Mouse (Mus musculus) liver, embryonic 11.5 days (tissue): ENCODE results near the gene Mvb12a. TPM values are rescaled to one million over a fixed set of nuclear protein-coding genes. Genes with fewer than 3 reads are reported as not detected.

ENCODE experiments used
- ATAC-seq: fragments of 200-750 bp; cut with Nextera tagmentation; replicated peaks from 2 replicates; pipeline ENCODE4 v1.8.0; 2017; ENCODE audit warnings: moderate number of reproducible peaks, mild to moderate bottlenecking, moderate TSS enrichment, moderate library complexity; ENCODE audit not compliant: low FRiP score
- DNase-seq: peaks from one replicate; pipeline ENCODE4 v3.0.0-alpha.2; 2017; ENCODE audit warnings: low spot score
- H3K27ac ChIP-seq: fragments of 300-500 bp; sonication (generic); 2 replicates; pipeline ENCODE4 v1.5.1; 2014; ENCODE audit warnings: mild to moderate bottlenecking, low read depth, low read length, control low read depth
- H3K27me3 ChIP-seq: fragments of 300-500 bp; sonication (generic); replicated peaks from 2 replicates; pipeline ENCODE4 v1.6.1; 2014; ENCODE audit warnings: low read length, mixed read lengths; ENCODE audit not compliant: control insufficient read depth, insufficient read depth
- H3K36me3 ChIP-seq: fragments of 300-500 bp; sonication (generic); 2 replicates; pipeline ENCODE4 v1.6.1; 2014; ENCODE audit warnings: mild to moderate bottlenecking, low read length, moderate library complexity, mixed read lengths; ENCODE audit not compliant: control insufficient read depth, insufficient read depth
- H3K4me1 ChIP-seq: fragments of 300-500 bp; sonication (generic); replicated peaks from 2 replicates; pipeline ENCODE4 v1.6.1; 2014; ENCODE audit warnings: low read length, mixed read lengths; ENCODE audit not compliant: control insufficient read depth, insufficient read depth
- H3K4me2 ChIP-seq: fragments of 300-500 bp; sonication (generic); 2 replicates; pipeline ENCODE4 v1.6.1; 2014; ENCODE audit warnings: mild to moderate bottlenecking, control low read depth, moderate library complexity
- H3K4me3 ChIP-seq: fragments of 300-500 bp; sonication (generic); 2 replicates; pipeline ENCODE4 v1.5.1; 2014; ENCODE audit warnings: low read depth, low read length, control low read depth
- H3K9ac ChIP-seq: fragments of 300-500 bp; sonication (generic); 2 replicates; pipeline ENCODE4 v1.6.1; 2014; ENCODE audit warnings: low read depth, low read length, control low read depth
- H3K9me3 ChIP-seq: fragments of 300-500 bp; sonication (generic); 2 replicates; pipeline ENCODE4 v1.6.1; 2016; ENCODE audit warnings: low read length, inconsistent platforms, mixed read lengths; ENCODE audit not compliant: control insufficient read depth
- WGBS: fragments of 180-500 bp; shearing (Covaris S2); extraction: QIAGEN DNeasy Blood & Tissue Kit; methylation state at CpG from one replicate; pipeline ENCODE4 v1.1.7; 2014; 5-methylcytosine and 5-hydroxymethylcytosine counted together
- polyA plus RNA-seq: library from polyadenylated mRNA; unstranded; fragments of >200 nt; fragmentation: Nextera tagmentation; extraction: Ambion mirVana; gene quantifications from 2 replicates; pipeline ENCODE4 v1.2.1, GENCODE M21; 2014

Mvb12a gene
- polyA plus RNA-seq, 1 experiment from 2014 or later: 71.0 TPM

DNA sequence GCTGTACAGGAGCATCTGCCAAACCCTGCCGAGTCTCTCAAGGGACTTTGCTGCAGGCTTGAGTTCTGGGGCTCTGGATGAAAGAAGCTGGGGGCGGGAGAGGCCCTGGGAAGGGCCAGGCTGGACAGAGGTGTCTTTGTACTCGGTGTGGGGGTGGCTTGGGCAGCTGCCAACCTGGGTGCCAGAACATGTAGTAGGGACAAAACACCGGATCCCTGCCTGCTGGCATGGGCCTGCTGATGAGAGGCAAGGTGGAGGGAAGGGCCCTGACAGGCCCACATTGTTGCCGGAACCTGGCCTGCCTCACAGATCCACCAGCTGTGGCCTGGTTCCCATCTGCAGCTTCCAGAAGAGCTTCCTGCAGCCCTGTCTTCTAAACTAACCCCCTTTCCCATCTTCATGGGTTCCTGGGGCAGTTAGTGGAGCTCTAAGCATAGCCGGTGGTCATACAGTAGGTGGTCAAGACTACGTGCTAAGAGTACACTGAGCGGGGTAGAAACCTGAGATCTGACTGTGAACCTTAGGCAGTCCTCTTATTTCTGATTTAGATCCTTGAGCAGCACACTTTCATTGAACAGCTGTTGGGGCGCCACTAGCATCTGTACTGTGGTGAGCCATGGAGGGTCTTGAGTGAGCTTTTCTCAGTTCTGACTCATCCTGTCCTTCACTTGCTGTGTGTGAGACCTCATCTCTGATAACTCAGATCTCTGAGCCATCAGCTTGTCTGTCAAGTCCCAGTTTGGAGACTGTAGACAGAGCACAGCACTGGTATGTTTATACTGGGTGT, 30.3 kb downstream of the Mvb12a start:
- Histone ChIP-seq H3K27ac (no peak overlapping the region), H3K9ac (no peak overlapping the region), H3K9me3 (no peaks in the 10 kb centered on the region), H3K4me2 (no peak overlapping the region), H3K36me3 (no peaks in the 10 kb centered on the region), H3K27me3 (peaks cover 7% of the 10 kb centered on the region), H3K4me3 (no peak overlapping the region), H3K4me1 (peaks cover 8% of the 10 kb centered on the region)
- 81% methylated on average over 9 of the region's 9 CpGs for WGBS
- ATAC-seq: no peak
- no peak for DNase-seq

DNA sequence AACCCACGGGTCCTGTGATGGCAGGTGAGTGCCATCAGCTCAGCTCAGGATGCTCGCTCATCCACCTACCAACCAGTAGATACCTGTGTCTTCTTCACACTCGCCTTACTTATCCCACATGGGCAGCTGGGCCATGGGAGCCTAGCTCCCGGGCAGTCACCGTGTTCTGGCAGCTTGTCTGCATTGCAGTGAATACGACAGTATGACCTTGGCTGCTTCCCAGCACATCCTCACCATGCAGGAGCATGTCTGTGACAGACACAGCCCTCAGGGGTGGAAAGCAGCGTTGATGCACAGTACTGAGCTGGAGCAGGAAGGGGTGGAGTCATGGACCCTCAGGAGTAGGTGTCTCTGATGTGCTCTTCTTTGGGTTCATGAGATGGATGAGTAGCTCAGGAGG, 31.7 kb downstream of the Mvb12a start:
- WGBS: 64% methylated on average over 7 of the region's 7 CpGs
- H3K4me1 ChIP-seq: peaks cover 8% of the 10 kb centered on the region
- no peaks in the 10 kb centered on the region for H3K27me3 ChIP-seq
- no peak overlapping the region for H3K9ac ChIP-seq
- H3K4me2 ChIP-seq: no peak overlapping the region
- no peak for ATAC-seq
- DNase-seq: no peak
- H3K4me3 ChIP-seq: no peak overlapping the region
- no peaks in the 10 kb centered on the region for H3K36me3 ChIP-seq
- no peak overlapping the region for H3K27ac ChIP-seq
- no peaks in the 10 kb centered on the region for H3K9me3 ChIP-seq

DNA sequence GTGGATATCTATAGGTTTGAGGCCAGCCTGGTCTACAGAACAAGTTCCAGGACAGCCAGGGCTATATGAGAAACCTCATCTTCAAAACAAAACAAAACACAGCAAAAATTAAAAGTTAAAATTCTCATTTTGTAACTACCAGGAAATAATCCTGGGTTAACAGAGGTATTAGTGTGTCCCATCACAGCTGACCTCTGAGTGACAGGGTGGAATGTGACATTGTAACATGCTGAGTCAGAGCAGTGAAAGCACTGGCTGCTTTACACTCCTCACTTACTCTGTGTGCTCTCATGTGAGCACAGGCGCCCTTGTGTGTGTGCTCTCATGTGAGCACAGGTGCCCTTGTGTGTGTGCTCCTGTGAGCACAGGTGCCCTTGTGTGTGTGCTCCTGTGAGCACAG, 32.3 kb downstream of the Mvb12a start:
- no peak overlapping the region for H3K27ac ChIP-seq
- 72% methylated on average over 1 of the region's 1 CpGs for WGBS
- ATAC-seq (no peak), DNase-seq (no peak)
- peaks cover 8% of the 10 kb centered on the region for H3K4me1 ChIP-seq
- no peaks in the 10 kb centered on the region for H3K36me3 ChIP-seq
- no peak overlapping the region for H3K4me3 ChIP-seq
- no peak overlapping the region for H3K9ac ChIP-seq
- no peaks in the 10 kb centered on the region for H3K27me3 ChIP-seq
- H3K4me2 ChIP-seq: no peak overlapping the region
- H3K9me3 ChIP-seq: no peaks in the 10 kb centered on the region

DNA sequence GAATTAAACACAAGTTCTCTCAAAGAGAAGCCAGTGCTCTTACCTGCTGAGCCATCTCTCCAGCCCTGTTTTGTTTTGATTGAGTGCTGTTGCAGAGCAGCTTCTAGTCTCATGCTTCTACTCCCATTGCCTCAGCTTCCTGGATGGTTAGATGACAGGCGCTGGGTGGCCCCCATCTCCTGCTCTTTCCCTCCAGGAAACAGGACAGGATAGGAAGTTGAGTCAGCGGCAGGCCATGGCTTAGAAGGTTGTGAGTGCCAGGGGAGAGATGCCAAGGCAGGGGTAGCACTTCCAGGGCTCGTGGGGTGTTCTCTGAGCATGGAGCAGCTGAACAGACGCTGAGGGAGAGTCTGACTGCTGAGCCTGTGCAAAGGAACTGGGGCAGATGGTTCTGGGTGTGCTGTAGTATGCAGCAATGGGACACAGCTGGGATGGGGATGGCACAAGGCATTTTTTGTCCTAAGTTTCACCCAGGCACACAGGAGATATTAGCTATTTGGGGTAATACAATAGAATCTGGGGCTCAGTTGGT, 35.2 kb downstream of the Mvb12a start:
- 57% methylated on average over 4 of the region's 4 CpGs for WGBS
- ATAC-seq: no peak

DNA sequence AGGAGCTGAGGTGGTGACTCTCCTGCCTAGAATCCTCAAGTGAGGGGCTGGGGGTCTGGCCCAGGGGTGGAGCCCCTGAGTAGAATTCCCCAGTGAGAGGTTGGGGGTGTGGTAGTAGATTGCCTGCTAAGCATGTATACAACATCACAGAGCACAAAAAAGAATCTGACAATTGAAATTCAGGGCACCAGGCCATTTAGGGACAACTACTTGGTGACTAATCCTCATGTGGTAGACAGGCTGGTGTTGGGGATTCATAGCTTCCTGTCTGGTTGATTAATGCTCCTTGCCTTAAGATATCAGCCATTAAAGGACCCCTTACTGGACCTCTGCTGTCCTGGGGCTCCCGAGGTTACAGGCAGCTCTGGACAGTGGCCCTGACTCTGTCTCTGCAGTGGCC, 36.3 kb downstream of the Mvb12a start:
- no peak for DNase-seq
- Histone ChIP-seq H3K27ac (no peak overlapping the region), H3K4me1 (no peaks in the 10 kb centered on the region), H3K27me3 (no peaks in the 10 kb centered on the region), H3K4me3 (no peak overlapping the region), H3K9ac (no peak overlapping the region), H3K4me2 (no peak overlapping the region), H3K36me3 (no peaks in the 10 kb centered on the region), H3K9me3 (no peaks in the 10 kb centered on the region)
- 54% methylated on average over 1 of the region's 1 CpGs for WGBS
- no peak for ATAC-seq

More for the DNA sequence above, 35.2 kb downstream of the Mvb12a start:
- H3K27ac ChIP-seq: no peak overlapping the region
- no peak overlapping the region for H3K9ac ChIP-seq
- no peaks in the 10 kb centered on the region for H3K4me1 ChIP-seq
- no peaks in the 10 kb centered on the region for H3K9me3 ChIP-seq
- H3K4me2 ChIP-seq: no peak overlapping the region
- H3K36me3 ChIP-seq: no peaks in the 10 kb centered on the region
- H3K4me3 ChIP-seq: no peak overlapping the region
- no peak for DNase-seq
- H3K27me3 ChIP-seq: no peaks in the 10 kb centered on the region

DNA sequence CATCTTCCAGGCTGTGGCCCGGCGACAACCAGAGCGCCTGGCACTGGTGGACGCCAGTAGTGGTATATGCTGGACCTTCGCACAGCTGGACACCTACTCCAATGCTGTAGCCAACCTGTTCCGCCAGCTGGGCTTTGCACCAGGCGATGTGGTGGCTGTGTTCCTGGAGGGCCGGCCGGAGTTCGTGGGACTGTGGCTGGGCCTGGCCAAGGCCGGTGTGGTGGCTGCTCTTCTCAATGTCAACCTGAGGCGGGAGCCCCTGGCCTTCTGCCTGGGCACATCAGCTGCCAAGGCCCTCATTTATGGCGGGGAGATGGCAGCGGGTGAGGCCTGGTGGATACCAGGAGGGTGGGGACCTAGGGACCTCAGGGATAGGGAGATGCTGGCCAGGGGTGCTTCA, 36.8 kb downstream of the Mvb12a start:
- no peak overlapping the region for H3K4me3 ChIP-seq
- no peak overlapping the region for H3K4me2 ChIP-seq
- H3K27ac ChIP-seq: no peak overlapping the region
- ATAC-seq (no peak), DNase-seq (no peak)
- H3K4me1 ChIP-seq: no peaks in the 10 kb centered on the region
- H3K27me3 ChIP-seq: no peaks in the 10 kb centered on the region
- no peaks in the 10 kb centered on the region for H3K36me3 ChIP-seq
- H3K9me3 ChIP-seq: no peaks in the 10 kb centered on the region
- WGBS: 88% methylated on average over 14 of the region's 14 CpGs
- H3K9ac ChIP-seq: no peak overlapping the region

DNA sequence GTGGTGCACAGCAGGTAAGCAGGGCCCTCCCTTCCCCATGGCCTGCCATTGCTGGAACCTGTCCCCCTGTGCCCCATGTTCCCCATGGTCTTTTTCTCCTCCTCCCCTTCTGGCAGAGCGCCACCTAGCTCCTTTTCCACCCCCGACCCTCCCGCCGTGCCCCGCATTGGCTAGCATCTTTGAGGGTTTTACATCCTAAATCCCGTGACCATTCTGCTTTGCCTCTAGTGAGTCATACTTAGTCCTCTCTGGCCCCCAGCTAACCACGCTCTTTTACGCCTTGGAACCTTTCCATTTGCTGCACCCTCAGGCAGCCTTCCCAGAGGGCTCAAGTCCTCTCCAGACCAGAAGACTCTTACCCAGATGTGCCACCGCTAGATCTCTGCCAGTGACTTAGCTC, 37.5 kb downstream of the Mvb12a start:
- WGBS: 53% methylated on average over 9 of the region's 9 CpGs
- no peak overlapping the region for H3K4me3 ChIP-seq
- no peak overlapping the region for H3K9ac ChIP-seq
- H3K27me3 ChIP-seq: no peaks in the 10 kb centered on the region
- no peak for DNase-seq
- no peak overlapping the region for H3K27ac ChIP-seq
- ATAC-seq: no peak
- no peaks in the 10 kb centered on the region for H3K4me1 ChIP-seq
- no peaks in the 10 kb centered on the region for H3K36me3 ChIP-seq
- H3K4me2 ChIP-seq: no peak overlapping the region
- no peaks in the 10 kb centered on the region for H3K9me3 ChIP-seq

DNA sequence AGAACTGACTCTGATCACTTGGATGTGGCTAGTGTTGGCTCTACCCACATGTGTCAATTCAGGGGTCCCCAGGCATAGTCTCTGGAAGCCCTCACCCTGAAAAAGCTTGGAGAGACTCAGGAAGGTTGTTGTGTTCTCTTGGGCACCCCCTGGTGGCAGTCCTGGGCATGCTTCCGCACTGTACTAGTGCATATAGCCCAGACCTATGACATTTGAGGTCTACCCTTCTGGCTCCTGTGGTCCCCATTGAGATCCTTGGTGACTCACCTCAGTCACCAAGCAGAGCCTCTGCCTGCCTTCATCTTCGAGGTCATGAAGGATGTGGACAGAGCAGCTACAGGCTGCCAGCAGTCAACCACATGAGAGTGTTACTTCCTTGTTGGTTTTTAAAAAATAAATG, 44.2 kb downstream of the Mvb12a start:
- Histone ChIP-seq H3K4me1 (peaks cover 4% of the 10 kb centered on the region; the same call in 1 of the 2 replicates), H3K27me3 (no peaks in the 10 kb centered on the region), H3K27ac (no peak overlapping the region), H3K36me3 (no peaks in the 10 kb centered on the region), H3K9ac (no peak overlapping the region), H3K4me3 (no peak overlapping the region), H3K9me3 (no peaks in the 10 kb centered on the region), H3K4me2 (no peak overlapping the region)
- 43% methylated on average over 2 of the region's 2 CpGs for WGBS
- no peak for ATAC-seq
- DNase-seq: no peak

DNA sequence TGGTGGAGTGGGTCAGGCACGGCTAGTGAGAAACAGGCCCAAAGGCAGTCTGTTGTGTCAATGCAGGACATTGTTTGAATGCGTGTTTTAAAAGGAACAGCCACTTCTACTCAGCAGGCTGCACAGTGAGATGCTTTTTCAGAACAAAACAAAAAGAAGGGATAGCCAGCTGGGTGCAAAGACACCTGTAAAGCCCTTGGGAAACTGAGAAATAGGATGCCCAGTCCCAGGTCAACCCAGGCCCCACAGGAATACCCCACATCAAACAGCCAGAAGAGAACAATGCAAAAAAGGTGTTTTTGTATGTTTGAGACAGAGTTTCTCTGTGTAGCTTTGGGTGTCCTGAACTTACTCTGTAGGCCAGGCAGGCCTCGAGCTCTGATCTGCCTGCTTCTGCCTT, 46.0 kb downstream of the Mvb12a start:
- H3K4me3 ChIP-seq: no peak overlapping the region
- DNase-seq (no peak), ATAC-seq (no peak)
- no peak overlapping the region for H3K27ac ChIP-seq
- no peaks in the 10 kb centered on the region for H3K9me3 ChIP-seq
- H3K27me3 ChIP-seq: no peaks in the 10 kb centered on the region
- peaks cover 11% of the 10 kb centered on the region for H3K4me1 ChIP-seq
- H3K36me3 ChIP-seq: no peaks in the 10 kb centered on the region
- no peak overlapping the region for H3K9ac ChIP-seq
- no peak overlapping the region for H3K4me2 ChIP-seq
- 75% methylated on average over 3 of the region's 3 CpGs for WGBS
